Mouse (Mus musculus) myocyte (in vitro differentiated cells): ENCODE measurements around the gene Sntb2. TPM values are rescaled to one million over a fixed set of nuclear protein-coding genes. Genes with fewer than 3 reads are reported as not detected.

ENCODE experiments used
- H3K27me3 ChIP-seq: one replicate; pipeline ENCODE4 v1.6.1; 2011; ENCODE audit not compliant: control insufficient read depth, insufficient read depth, insufficient read length
- H3K36me3 ChIP-seq: one replicate; pipeline ENCODE4 v1.6.1; 2011; ENCODE audit not compliant: control insufficient read depth, insufficient read depth
- H3K4me2 ChIP-seq: one replicate; pipeline ENCODE4 v1.6.1; 2011; ENCODE audit warnings: low read depth, control low read depth
- H3K4me3 ChIP-seq: one replicate; pipeline ENCODE4 v1.5.1; 2011; ENCODE audit warnings: mild to moderate bottlenecking, control low read depth, moderate library complexity
- H3K79me2 ChIP-seq: one replicate; pipeline ENCODE4 v1.6.1; 2011; ENCODE audit not compliant: control insufficient read depth, insufficient read depth
- H3ac ChIP-seq: one replicate; pipeline ENCODE4 v1.6.1; 2011; ENCODE audit not compliant: control insufficient read depth, insufficient read length
- CEBPB ChIP-seq: IDR thresholded peaks from 2 replicates; pipeline ENCODE4 v1.6.1; 2011; ENCODE audit warnings: mild to moderate bottlenecking, moderate library complexity; ENCODE audit not compliant: poor library complexity, insufficient read depth, severe bottlenecking
- E2F4 ChIP-seq: IDR thresholded peaks from one replicate; pipeline ENCODE4 v1.6.1; 2011; ENCODE audit warnings: mild to moderate bottlenecking, control low read depth, moderate library complexity; ENCODE audit not compliant: insufficient read depth
- MAX ChIP-seq: IDR thresholded peaks from one replicate; pipeline ENCODE4 v1.6.1; 2011; ENCODE audit warnings: low read depth, mild to moderate bottlenecking, control low read depth
- MYOD1 ChIP-seq, 3 experiments: IDR thresholded peaks; one replicate each; pipeline ENCODE4 v1.6.1; 2011; ENCODE audit warnings: control low read depth in 2 of 3, low read depth in 2 of 3, mild to moderate bottlenecking in 2 of 3, moderate library complexity in 1 of 3; ENCODE audit not compliant: insufficient read length in 2 of 3, control insufficient read depth in 1 of 3
- MYOG ChIP-seq, 3 experiments: IDR thresholded peaks; one replicate each; pipeline ENCODE4 v1.6.1; 2011; ENCODE audit warnings: control low read depth in 2 of 3, low read depth in 2 of 3, mild to moderate bottlenecking in 2 of 3; ENCODE audit not compliant: insufficient read length in 2 of 3, control insufficient read depth in 1 of 3, insufficient read depth in 1 of 3
- POLR2A ChIP-seq: IDR thresholded peaks from one replicate; pipeline ENCODE4 v1.6.1; 2011; ENCODE audit warnings: low read depth, mild to moderate bottlenecking, control low read depth, moderate library complexity; ENCODE audit not compliant: insufficient read length
- POLR2AphosphoS2 ChIP-seq: IDR thresholded peaks from one replicate; pipeline ENCODE4 v1.6.1; 2011; ENCODE audit warnings: low read depth, control low read depth; ENCODE audit not compliant: insufficient read length
- REST ChIP-seq: IDR thresholded peaks from one replicate; pipeline ENCODE4 v1.6.1; 2011; ENCODE audit warnings: mild to moderate bottlenecking, control low read depth, moderate library complexity; ENCODE audit not compliant: insufficient read depth, insufficient read length
- SRF ChIP-seq: IDR thresholded peaks from one replicate; pipeline ENCODE4 v1.6.1; 2011; ENCODE audit warnings: low read depth; ENCODE audit not compliant: control insufficient read depth, insufficient read length
- TCF12 ChIP-seq: IDR thresholded peaks from one replicate; pipeline ENCODE4 v1.6.1; 2011; ENCODE audit warnings: mild to moderate bottlenecking, control low read depth; ENCODE audit not compliant: poor library complexity, insufficient read depth, severe bottlenecking
- TCF3 ChIP-seq: IDR thresholded peaks from one replicate; pipeline ENCODE4 v1.6.1; 2011; ENCODE audit warnings: low read depth, control low read depth; ENCODE audit not compliant: insufficient read length
- USF1 ChIP-seq: IDR thresholded peaks from one replicate; pipeline ENCODE4 v1.6.1; 2011; ENCODE audit warnings: low read depth, mild to moderate bottlenecking, control low read depth, moderate library complexity
- polyA plus RNA-seq: library from polyadenylated mRNA; unstranded; fragments of >200 nt; fragmentation: generic; extraction: Trizol; gene quantifications from one replicate; pipeline ENCODE4 v1.2.1, GENCODE M21; 2012; ENCODE audit warnings: missing spikeins

Sntb2 gene
- polyA plus RNA-seq, 1 experiment = 5.6 TPM

GRCm38 (mm10) chr8:107056973-107057369, 121.4 kb downstream of the Sntb2 start:
- peaks cover 34% of the 10 kb centered on the region for H3K79me2 ChIP-seq
- H3ac ChIP-seq = peak overlapping the region; percentile 76
- H3K27me3 ChIP-seq = no peaks in the 10 kb centered on the region
- TF ChIP-seq TCF12 = no peak
- TF ChIP-seq SRF = no peak
- peak in 1 of 3 experiments; percentile 22 for TF ChIP-seq MYOD1 (IDR thresholded peaks at IDR 0.05; ENCODE audit: control insufficient read depth in 1 of 3, insufficient read length in 2 of 3, low read depth in 2 of 3)
- no peak for TF ChIP-seq CEBPB
- TF ChIP-seq POLR2AphosphoS2 = no peak
- peak overlapping the region; percentile 93 for H3K4me3 ChIP-seq
- H3K36me3 ChIP-seq = peaks cover 23% of the 10 kb centered on the region
- H3K4me2 ChIP-seq = peak overlapping the region; percentile 88

- no peak overlapping the region for H3K4me3 ChIP-seq
- H3K79me2 ChIP-seq = peaks cover 7% of the 10 kb centered on the region
- H3K36me3 ChIP-seq = peaks cover 14% of the 10 kb centered on the region
- no peaks in the 10 kb centered on the region for H3K27me3 ChIP-seq
- TF ChIP-seq POLR2A (no peak), TCF12 (no peak), MAX (no peak), MYOD1 (IDR thresholded peaks at IDR 0.05; ENCODE audit: control insufficient read depth in 1 of 3, insufficient read length in 2 of 3, low read depth in 2 of 3) (no peak), E2F4 (no peak), SRF (no peak), USF1 (no peak), REST (no peak), POLR2AphosphoS2 (no peak), MYOG (IDR thresholded peaks at IDR 0.05; ENCODE audit: control insufficient read depth in 1 of 3, insufficient read depth in 1 of 3, insufficient read length in 2 of 3, low read depth in 2 of 3) (no peak), TCF3 (no peak), CEBPB (no peak)
- H3K4me2 ChIP-seq = no peak overlapping the region
- no peak overlapping the region for H3ac ChIP-seq
Observed at GRCm38 (mm10) chr8:107062613-107063012, 127.1 kb downstream of the Sntb2 start.

GRCm38 (mm10) chr8:107065511-107066496, 130.3 kb downstream of the Sntb2 start, which contains the start of gene Tmed6:
Tmed6 (minus strand) TSS chr8:107065644.
- no peak within 1 kb of the TSS for H3K4me2 ChIP-seq
- TF ChIP-seq MYOD1 (IDR thresholded peaks at IDR 0.05; ENCODE audit: control insufficient read depth in 1 of 3, insufficient read length in 2 of 3, low read depth in 2 of 3) (no peak), USF1 (no peak), SRF (no peak), POLR2AphosphoS2 (no peak), POLR2A (no peak), MYOG (IDR thresholded peaks at IDR 0.05; ENCODE audit: control insufficient read depth in 1 of 3, insufficient read depth in 1 of 3, insufficient read length in 2 of 3, low read depth in 2 of 3) (no peak), REST (no peak), CEBPB (no peak), TCF12 (no peak), E2F4 (no peak), TCF3 (no peak), MAX (no peak)
- no peaks in the 10 kb centered on the region for H3K27me3 ChIP-seq
- peaks cover 4% of the 10 kb centered on the region for H3K36me3 ChIP-seq
- no peaks in the 10 kb centered on the region for H3K79me2 ChIP-seq
- H3K4me3 ChIP-seq = no peak within 1 kb of the TSS
- H3ac ChIP-seq = no peak within 1 kb of the TSS

Other genes with a start within 250 kb of the Sntb2 start
- 0.12 TPM for gene Has3, start 65.5 kb upstream of the Sntb2 start, polyA plus RNA-seq
- gene Utp4, start 42.1 kb upstream of the Sntb2 start, polyA plus RNA-seq = 45.8 TPM
- gene Vps4a, start 95.5 kb downstream of the Sntb2 start, polyA plus RNA-seq = 35.4 TPM
- gene Pdf, start 112.9 kb downstream of the Sntb2 start, polyA plus RNA-seq = 31.1 TPM
- 28.3 TPM for gene Cog8, start 120.9 kb downstream of the Sntb2 start, polyA plus RNA-seq
- gene Nip7, start 121.1 kb downstream of the Sntb2 start, polyA plus RNA-seq = 81.4 TPM
- gene Tmed6, start 129.9 kb downstream of the Sntb2 start, polyA plus RNA-seq = not detected
- 14.7 TPM for gene Terf2, start 160.8 kb downstream of the Sntb2 start, polyA plus RNA-seq
- gene Cyb5b, start 214.9 kb downstream of the Sntb2 start, polyA plus RNA-seq = 48.3 TPM